Mouse (Mus musculus) liver, postnatal 0 days (tissue): ENCODE results near the gene Cfd.

Experiments used
- CTCF ChIP-seq: sonication (generic); IDR thresholded peaks from 2 replicates; pipeline ENCODE4 v1.5.1; 2016; ENCODE audit warnings: antibody characterized with exemption, low read depth
- EP300 ChIP-seq: IDR thresholded peaks from 2 replicates; pipeline ENCODE4 v1.6.1; 2016; ENCODE audit warnings: antibody characterized with exemption, low read depth, mild to moderate bottlenecking

GRCm38 (mm10) chr10:79866601-79867000 lies 24.1 kb upstream of the Cfd start:
- TF ChIP-seq CTCF (no peak), EP300 (no peak)
